ENCODE assay signal across 10 mouse cellular contexts in the genomic region with DNA sequence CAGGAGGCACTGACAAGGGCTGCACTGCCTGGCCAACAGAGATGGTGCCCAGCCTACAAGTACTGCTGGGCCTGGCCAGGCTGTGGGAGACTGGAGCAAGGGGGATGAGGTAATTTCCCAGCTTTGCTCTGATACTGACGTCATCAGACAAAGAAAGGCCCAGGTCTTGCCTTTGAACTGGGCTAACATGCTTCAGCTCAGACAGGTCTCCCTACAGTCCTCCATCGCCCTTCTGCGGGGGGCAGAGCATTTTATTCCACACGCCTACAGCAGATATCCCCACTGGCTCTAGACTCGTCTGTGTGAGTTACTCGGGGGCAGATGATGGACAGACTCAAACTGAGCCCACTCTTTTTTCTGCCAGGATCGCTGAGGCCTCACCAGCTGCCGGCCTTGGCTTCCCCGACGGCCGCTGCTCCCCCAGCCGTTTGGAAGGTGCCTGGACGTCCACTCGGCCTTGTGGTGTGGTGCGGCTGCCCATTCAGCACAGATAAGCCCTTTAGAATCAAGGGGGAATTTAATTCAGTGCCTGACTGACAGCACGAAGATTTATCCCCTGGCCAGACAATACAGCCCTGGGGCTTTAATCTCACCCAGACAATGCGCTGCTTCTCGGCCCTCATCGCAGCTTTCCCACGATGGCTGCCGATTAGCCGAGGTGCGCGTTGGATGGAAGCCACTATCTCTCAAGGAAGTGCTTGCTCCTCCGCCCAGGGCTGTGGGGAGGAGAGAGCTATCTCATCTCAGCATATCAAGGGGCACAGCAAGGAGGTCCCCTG. TPM values are rescaled to one million over a fixed set of nuclear protein-coding genes. Genes with fewer than 3 reads are reported as not detected.
A peak's percentile ranks its signal among the peaks of the same experiment; 100 is the strongest.
DNase-seq lines count a peak whose midpoint lies in the region; ATAC-seq and TF ChIP-seq lines count a peak whose summit lies in the region.
"Had no signal": no experiment of that assay in that cellular context is flagged by ENCODE, and none has a peak within 500 bp of the region (broad histone marks: within the 10 kb centered on the region; RNA-seq: fewer than 3 reads in every experiment).

No protein-coding gene starts in this region.

- intact Hi-C loops in left cerebral cortex, postnatal 4 days (cut with DNase I), result no loop called here
- intact Hi-C loops in left cerebral cortex, postnatal 10 days (cut with DNase I), result no loop called here

- DNase-seq in left cerebral cortex, postnatal 4 days, result peak; percentile 47
- DNase-seq in left cerebral cortex, postnatal 10 days (ENCODE audit: extremely low spot score in 1 of 2, low spot score in 2 of 2), result no peak
- DNase-seq in hindbrain, embryonic 11.5 days (ENCODE audit: low spot score), result peak; percentile 71
- DNase-seq in gastrocnemius, adult 18-20 months (ENCODE audit: low spot score), result no peak
- no peak for DNase-seq in lung, adult 2 months
- no peak for DNase-seq in cerebellum, postnatal 36 days
- DNase-seq: cerebellum, adult 18-20 months; thymus, postnatal 4 days had no signal

- H3K4me1 ChIP-seq in hindbrain, embryonic 11.5 days (replicated peaks; ENCODE audit: control insufficient read depth, insufficient read depth, low read length), result peaks cover 21% of the 10 kb centered on the region
- peaks cover 6% of the 10 kb centered on the region; the same call in 1 of the 2 replicates for H3K4me1 ChIP-seq in stomach, embryonic 15.5 days
- no peaks in the 10 kb centered on the region for H3K4me1 ChIP-seq in lung, adult 2 months (ENCODE audit: control insufficient read depth, insufficient read depth, low read length)

- H3K9ac ChIP-seq in hindbrain, embryonic 11.5 days (ENCODE audit: low read depth, low read length), result no peak overlapping the region
- H3K9ac ChIP-seq in stomach, embryonic 15.5 days, result no peak overlapping the region

- WGBS in hindbrain, embryonic 11.5 days, result 24% methylated on average over 25 of the region's 25 CpGs
- WGBS in stomach, embryonic 15.5 days, result 49% methylated on average over 25 of the region's 25 CpGs
- WGBS in lung, adult 2 months, result 68% methylated on average over 25 of the region's 25 CpGs

- H3K4me2 ChIP-seq in hindbrain, embryonic 11.5 days (replicated peaks; ENCODE audit: low read depth, low read length), result no peak overlapping the region
- H3K4me2 ChIP-seq in stomach, embryonic 15.5 days, result no peak overlapping the region

- no peak for TF ChIP-seq POLR2A in lung, adult 2 months (IDR thresholded peaks at IDR 0.05; ENCODE audit: borderline replicate concordance, extremely low read depth, low read depth, low read length)

- H3K9me3 ChIP-seq in hindbrain, embryonic 11.5 days (ENCODE audit: control insufficient read depth, low read length), result no peaks in the 10 kb centered on the region
- H3K9me3 ChIP-seq in stomach, embryonic 15.5 days, result no peaks in the 10 kb centered on the region

- H3K27ac ChIP-seq in hindbrain, embryonic 11.5 days (ENCODE audit: low read depth, low read length), result peak overlapping the region; percentile 40
- no peak overlapping the region for H3K27ac ChIP-seq in stomach, embryonic 15.5 days

- H3K36me3 ChIP-seq in hindbrain, embryonic 11.5 days (ENCODE audit: control insufficient read depth, insufficient read depth, low read length), result no peaks in the 10 kb centered on the region
- H3K36me3 ChIP-seq in stomach, embryonic 15.5 days, result no peaks in the 10 kb centered on the region

- no peak for TF ChIP-seq CTCF in lung, adult 2 months (IDR thresholded peaks at IDR 0.05; ENCODE audit: insufficient read depth, low read length)

- H3K4me3 ChIP-seq in hindbrain, embryonic 11.5 days (ENCODE audit: low read depth, low read length), result no peak overlapping the region
- no peak overlapping the region for H3K4me3 ChIP-seq in stomach, embryonic 15.5 days (replicated peaks)
- no peak overlapping the region for H3K4me3 ChIP-seq in lung, adult 2 months (replicated peaks; ENCODE audit: extremely low read depth, low read depth, low read length)

- H3K27me3 ChIP-seq in hindbrain, embryonic 11.5 days (ENCODE audit: control insufficient read depth, insufficient read depth, low read length), result no peaks in the 10 kb centered on the region
- no peaks in the 10 kb centered on the region for H3K27me3 ChIP-seq in stomach, embryonic 15.5 days (replicated peaks)

- ATAC-seq in hindbrain, embryonic 11.5 days (ENCODE audit: low FRiP score), result peak; percentile 69
- ATAC-seq in megakaryocyte-erythroid progenitor cell, adult 5-6 weeks (replicated peaks; ENCODE audit: low FRiP score, low TSS enrichment, poor library complexity, severe bottlenecking), result peak; percentile 81
- ATAC-seq in stomach, embryonic 15.5 days (ENCODE audit: insufficient read depth, low FRiP score, low read depth), result peak; percentile 29; the same call in 1 of the 2 replicates

RNA-seq across cellular contexts. Expression of a gene that starts 32.8 kb away (rescaled TPM):
- total RNA-seq in left cerebral cortex, postnatal 4 days (2021), result 1 to 10 TPM; 9.1 to 9.9 TPM
- total RNA-seq in left cerebral cortex, postnatal 10 days (2021), result 1 to 10 TPM; 4.9 to 6.1 TPM
- polyA plus RNA-seq in hindbrain, embryonic 11.5 days (2014; fragmentation: Nextera tagmentation; extraction: Ambion mirVana), result 17.6 and 21.8 TPM in 2 replicates
- total RNA-seq in megakaryocyte-erythroid progenitor cell, adult 5-6 weeks (2014; fragmentation: Nextera tagmentation), result 4.2 and 7.7 TPM in 2 replicates
- 0.85 and 2.2 TPM in 2 replicates for total RNA-seq in megakaryocyte-erythroid progenitor cell, adult 5-6 weeks (2017)
- 20.8 and 23.9 TPM in 2 replicates for polyA plus RNA-seq in stomach, embryonic 15.5 days (2015; fragmentation: Nextera tagmentation; extraction: Ambion mirVana)
- total RNA-seq in gastrocnemius, adult 18-20 months (2021), result 1 to 10 TPM; 1.4 to 2.0 TPM
- polyA plus RNA-seq in lung, adult 2 months (2012; rRNA removed), result 17.7 and 18.3 TPM in 2 replicates

Comparison
In these comparisons a context has a peak if more than half of its experiments do, and no peak if none do; other contexts are left out.
1. DNase-seq: peak in left cerebral cortex, postnatal 4 days (single experiment) and hindbrain, embryonic 11.5 days (single experiment); none in left cerebral cortex, postnatal 10 days (0 of 2), gastrocnemius, adult 18-20 months (single experiment), lung, adult 2 months (single experiment) and cerebellum, postnatal 36 days (0 of 2).
2. ATAC-seq: peak in every context shown above with its lines; median percentile 81 in megakaryocyte-erythroid progenitor cell, adult 5-6 weeks; 69 in hindbrain, embryonic 11.5 days; 29 in stomach, embryonic 15.5 days.